Mouse (Mus musculus): ENCODE measurements around the gene Ppp1r10. TPM values are rescaled to one million over a fixed set of nuclear protein-coding genes. Genes with fewer than 3 reads are reported as not detected.

Ppp1r10 gene
- total RNA-seq, 1 experiment from 2014 or later: 413 TPM

- no peak for ATAC-seq (ENCODE audit: extremely low read depth, insufficient number of reproducible peaks, low FRiP score, poor library complexity, severe bottlenecking)
Measured at GRCm38 (mm10) chr17:35897644-35898573, 18.3 kb upstream of the Ppp1r10 start.

GRCm38 (mm10) chr17:35900636-35901035 is 15.6 kb upstream of the Ppp1r10 start:
- no peak for ATAC-seq (ENCODE audit: extremely low read depth, insufficient number of reproducible peaks, low FRiP score, poor library complexity, severe bottlenecking)

- no peak for ATAC-seq (ENCODE audit: extremely low read depth, insufficient number of reproducible peaks, low FRiP score, poor library complexity, severe bottlenecking)
Measured at GRCm38 (mm10) chr17:35903343-35903991, 12.8 kb upstream of the Ppp1r10 start.

- ATAC-seq (ENCODE audit: extremely low read depth, insufficient number of reproducible peaks, low FRiP score, poor library complexity, severe bottlenecking): no peak
Measured at GRCm38 (mm10) chr17:35903992-35904355, 12.3 kb upstream of the Ppp1r10 start.

GRCm38 (mm10) chr17:35905587-35905986 is 10.6 kb upstream of the Ppp1r10 start:
- ATAC-seq (ENCODE audit: extremely low read depth, insufficient number of reproducible peaks, low FRiP score, poor library complexity, severe bottlenecking): no peak

GRCm38 (mm10) chr17:35907609-35908008 is 8.6 kb upstream of the Ppp1r10 start:
- no peak for ATAC-seq (ENCODE audit: extremely low read depth, insufficient number of reproducible peaks, low FRiP score, poor library complexity, severe bottlenecking)

GRCm38 (mm10) chr17:35909186-35909918 is 6.9 kb upstream of the Ppp1r10 start:
- peak; percentile 4; the same call in 1 of the 2 replicates for ATAC-seq (ENCODE audit: extremely low read depth, insufficient number of reproducible peaks, low FRiP score, poor library complexity, severe bottlenecking)

- peak; percentile 93 for ATAC-seq (ENCODE audit: extremely low read depth, insufficient number of reproducible peaks, low FRiP score, poor library complexity, severe bottlenecking)
Measured at GRCm38 (mm10) chr17:35909919-35910369, 6.3 kb upstream of the Ppp1r10 start, which contains the start of gene Atat1. TSS of gene Atat1 (minus strand) at chr17:35910075.

GRCm38 (mm10) chr17:35914975-35915374 is 1.3 kb upstream of the Ppp1r10 start:
- ATAC-seq (ENCODE audit: extremely low read depth, insufficient number of reproducible peaks, low FRiP score, poor library complexity, severe bottlenecking): no peak

- no peak for ATAC-seq (ENCODE audit: extremely low read depth, insufficient number of reproducible peaks, low FRiP score, poor library complexity, severe bottlenecking)
Measured at GRCm38 (mm10) chr17:35915538-35916296, 517 bp upstream of the Ppp1r10 start.

GRCm38 (mm10) chr17:35917143-35917462 is 869 bp downstream of the Ppp1r10 start:
- no peak for ATAC-seq (ENCODE audit: extremely low read depth, insufficient number of reproducible peaks, low FRiP score, poor library complexity, severe bottlenecking)

GRCm38 (mm10) chr17:35917463-35918251 is 1.4 kb downstream of the Ppp1r10 start:
- no peak for ATAC-seq (ENCODE audit: extremely low read depth, insufficient number of reproducible peaks, low FRiP score, poor library complexity, severe bottlenecking)

- ATAC-seq (ENCODE audit: extremely low read depth, insufficient number of reproducible peaks, low FRiP score, poor library complexity, severe bottlenecking): no peak
Measured at GRCm38 (mm10) chr17:35918276-35919059, 2.2 kb downstream of the Ppp1r10 start.

GRCm38 (mm10) chr17:35919060-35919715 is 3.0 kb downstream of the Ppp1r10 start:
- ATAC-seq (ENCODE audit: extremely low read depth, insufficient number of reproducible peaks, low FRiP score, poor library complexity, severe bottlenecking): peak; percentile 53

- ATAC-seq (ENCODE audit: extremely low read depth, insufficient number of reproducible peaks, low FRiP score, poor library complexity, severe bottlenecking): no peak
Measured at GRCm38 (mm10) chr17:35919864-35920301, 3.6 kb downstream of the Ppp1r10 start.

GRCm38 (mm10) chr17:35920384-35920783 is 4.2 kb downstream of the Ppp1r10 start:
- ATAC-seq (ENCODE audit: extremely low read depth, insufficient number of reproducible peaks, low FRiP score, poor library complexity, severe bottlenecking): no peak

Measured in neutrophil, adult 5-6 weeks (primary cell).